Mouse (Mus musculus) limb, embryonic 15.5 days (tissue): ENCODE results near the gene Nrarp. TPM values are rescaled to one million over a fixed set of nuclear protein-coding genes. Genes with fewer than 3 reads are reported as not detected.

ENCODE experiments used
- ATAC-seq: fragments of 200-750 bp; cut with Nextera tagmentation; 2 replicates; pipeline ENCODE4 v1.8.0; 2017; ENCODE audit warnings: low read depth, moderate TSS enrichment; ENCODE audit not compliant: insufficient number of reproducible peaks, low FRiP score, low TSS enrichment
- H3K27ac ChIP-seq: fragments of 300-500 bp; sonication (generic); 2 replicates; pipeline ENCODE4 v1.5.1; 2015; ENCODE audit warnings: moderate library complexity, mild to moderate bottlenecking, inconsistent platforms
- H3K27me3 ChIP-seq: fragments of 300-500 bp; sonication (generic); 2 replicates; pipeline ENCODE4 v1.6.1; 2015; ENCODE audit warnings: inconsistent platforms
- H3K36me3 ChIP-seq: fragments of 300-500 bp; sonication (generic); 2 replicates; pipeline ENCODE4 v1.6.1; 2015; ENCODE audit warnings: inconsistent platforms
- H3K4me1 ChIP-seq: fragments of 300-500 bp; sonication (generic); 2 replicates; pipeline ENCODE4 v1.6.1; 2015; ENCODE audit warnings: inconsistent platforms
- H3K4me2 ChIP-seq: fragments of 300-500 bp; sonication (generic); 2 replicates; pipeline ENCODE4 v1.6.1; 2015; ENCODE audit warnings: mild to moderate bottlenecking, inconsistent platforms
- H3K4me3 ChIP-seq: fragments of 300-500 bp; sonication (generic); 2 replicates; pipeline ENCODE4 v1.5.1; 2015; ENCODE audit warnings: mild to moderate bottlenecking, inconsistent platforms
- H3K9ac ChIP-seq: fragments of 300-500 bp; sonication (generic); 2 replicates; pipeline ENCODE4 v1.6.1; 2015; ENCODE audit warnings: inconsistent platforms
- H3K9me3 ChIP-seq: fragments of 300-500 bp; sonication (generic); 2 replicates; pipeline ENCODE4 v1.6.1; 2016; ENCODE audit warnings: inconsistent platforms
- WGBS: fragments of 180-500 bp; shearing (Covaris S2); methylation state at CpG from one replicate; pipeline ENCODE4 v1.1.7; 2015; 5-methylcytosine and 5-hydroxymethylcytosine counted together
- polyA plus RNA-seq: library from polyadenylated mRNA; unstranded; fragments of >200 nt; fragmentation: Nextera tagmentation; extraction: Ambion mirVana; gene quantifications from 2 replicates; pipeline ENCODE4 v1.2.1, GENCODE M21; 2015

Gene Nrarp
- polyA plus RNA-seq, 1 experiment from 2014 or later: 33.5 TPM

DNA sequence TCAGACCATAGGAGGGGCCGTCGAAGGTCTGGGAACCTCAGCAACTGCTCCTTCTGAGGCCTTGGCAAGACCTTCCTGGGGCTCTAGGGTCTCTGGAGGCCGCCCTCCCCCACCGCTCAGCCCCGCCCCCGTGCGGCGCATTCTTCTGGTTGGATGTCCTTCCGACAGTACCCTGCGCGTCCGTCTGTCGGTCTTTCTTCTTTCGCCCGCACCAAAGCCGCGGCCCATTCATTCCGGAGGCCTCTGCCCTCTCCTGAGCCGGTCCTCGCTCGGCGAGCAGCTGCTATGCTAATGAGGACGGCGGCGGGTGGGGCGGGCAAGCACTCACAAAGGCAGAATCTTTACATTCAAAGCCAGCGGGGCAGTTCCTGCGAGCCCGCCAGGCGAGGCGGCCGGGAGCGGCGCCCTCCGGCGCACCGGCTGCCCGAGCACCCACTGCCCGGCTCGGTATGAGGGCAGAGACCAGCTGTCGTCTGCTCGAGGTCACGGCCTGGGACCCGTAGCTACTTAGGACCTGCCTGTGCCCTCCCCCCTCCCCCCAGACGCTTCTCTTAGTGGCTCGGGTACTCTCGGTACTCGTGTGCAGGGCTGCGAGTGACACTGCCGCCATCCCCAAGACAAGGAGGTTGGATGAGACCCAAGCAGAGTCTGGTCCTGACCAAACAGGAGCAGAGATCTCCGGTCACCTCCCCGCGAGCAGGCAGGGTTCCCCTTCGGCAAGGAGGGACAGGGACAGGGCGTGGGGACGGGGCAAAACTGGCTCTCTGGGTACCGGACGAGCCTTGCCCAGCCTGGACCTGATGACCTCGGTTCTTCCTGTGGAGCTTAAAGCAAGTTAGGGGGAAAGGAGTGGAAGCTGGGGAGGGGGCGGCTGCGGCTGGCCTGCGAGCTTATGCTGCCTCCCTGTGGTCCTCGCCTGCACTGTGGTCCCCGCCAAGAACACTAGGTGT lies 5.3 kb downstream of the Nrarp start:
- H3K4me3 ChIP-seq: peak overlapping the region; percentile 48
- no peaks in the 10 kb centered on the region for H3K36me3 ChIP-seq
- H3K27ac ChIP-seq: peak overlapping the region; percentile 33
- H3K9me3 ChIP-seq: no peaks in the 10 kb centered on the region
- peaks cover 22% of the 10 kb centered on the region for H3K4me1 ChIP-seq
- peaks cover 50% of the 10 kb centered on the region for H3K27me3 ChIP-seq
- WGBS: under 1% methylated on average over 62 of the region's 64 CpGs
- peak overlapping the region; percentile 93 for H3K4me2 ChIP-seq
- peak; percentile 41; the same call in 1 of the 2 replicates for ATAC-seq
- peak overlapping the region; percentile 39 for H3K9ac ChIP-seq

GRCm38 (mm10) chr2:25186575-25186930 lies 6.0 kb downstream of the Nrarp start:
- peaks cover 43% of the 10 kb centered on the region for H3K27me3 ChIP-seq
- H3K4me3 ChIP-seq: peak overlapping the region; percentile 48; the same call in 1 of the 2 replicates
- H3K4me1 ChIP-seq: peaks cover 15% of the 10 kb centered on the region
- H3K36me3 ChIP-seq: no peaks in the 10 kb centered on the region
- 30% methylated on average over 5 of the region's 5 CpGs for WGBS
- no peak overlapping the region for H3K27ac ChIP-seq
- H3K4me2 ChIP-seq: peak overlapping the region; percentile 93
- peak overlapping the region; percentile 39; the same call in 1 of the 2 replicates for H3K9ac ChIP-seq
- no peaks in the 10 kb centered on the region for H3K9me3 ChIP-seq
- ATAC-seq: no peak

DNA sequence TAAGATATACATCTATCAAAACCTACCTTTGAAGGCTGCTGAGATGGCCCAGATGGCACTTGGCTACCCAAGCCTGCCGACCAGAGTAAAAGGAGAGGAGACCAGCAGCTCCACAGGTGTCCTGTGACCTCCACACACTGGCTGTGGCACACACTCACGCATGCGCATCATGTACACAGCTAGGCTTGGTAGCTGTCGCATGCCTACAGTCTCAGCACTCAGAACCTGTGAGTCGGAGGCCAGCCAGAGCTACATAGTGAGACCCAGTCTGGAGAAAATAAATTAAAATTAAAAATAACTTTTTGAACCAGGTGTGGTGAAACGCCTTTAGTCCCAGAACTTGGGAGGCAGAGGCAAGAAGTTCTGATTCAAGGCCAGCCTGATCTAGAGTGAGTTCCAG lies 7.3 kb downstream of the Nrarp start:
- WGBS: 81% methylated on average over 6 of the region's 6 CpGs
- Histone ChIP-seq H3K4me3 (no peak overlapping the region), H3K9me3 (no peaks in the 10 kb centered on the region), H3K36me3 (no peaks in the 10 kb centered on the region), H3K9ac (no peak overlapping the region), H3K4me2 (no peak overlapping the region), H3K27ac (no peak overlapping the region), H3K27me3 (peaks cover 32% of the 10 kb centered on the region), H3K4me1 (peaks cover 10% of the 10 kb centered on the region)
- no peak for ATAC-seq

GRCm38 (mm10) chr2:25193330-25193770 lies 12.8 kb downstream of the Nrarp start:
- peaks cover 29% of the 10 kb centered on the region for H3K27me3 ChIP-seq
- H3K9ac ChIP-seq: no peak overlapping the region; the same call in 1 of the 2 replicates
- WGBS: under 1% methylated on average over 6 of the region's 6 CpGs
- H3K4me2 ChIP-seq: peak overlapping the region; percentile 29; the same call in 1 of the 2 replicates
- H3K27ac ChIP-seq: peak overlapping the region; percentile 47; the same call in 1 of the 2 replicates
- H3K9me3 ChIP-seq: no peaks in the 10 kb centered on the region
- peaks cover 3% of the 10 kb centered on the region; the same call in 1 of the 2 replicates for H3K36me3 ChIP-seq
- H3K4me3 ChIP-seq: no peak overlapping the region
- H3K4me1 ChIP-seq: peaks cover 35% of the 10 kb centered on the region
- peak; percentile 49; the same call in 1 of the 2 replicates for ATAC-seq

GRCm38 (mm10) chr2:25194006-25194405 lies 13.4 kb downstream of the Nrarp start:
- 66% methylated on average over 5 of the region's 5 CpGs for WGBS
- Histone ChIP-seq H3K9ac (no peak overlapping the region), H3K4me3 (no peak overlapping the region), H3K36me3 (peaks cover 10% of the 10 kb centered on the region; the same call in 1 of the 2 replicates), H3K4me1 (peaks cover 35% of the 10 kb centered on the region), H3K9me3 (no peaks in the 10 kb centered on the region), H3K4me2 (0 out of 2 replicates have a peak overlapping the region, but pooled peaks have one; percentile 15), H3K27me3 (peaks cover 29% of the 10 kb centered on the region), H3K27ac (peak overlapping the region; percentile 47; the same call in 1 of the 2 replicates)
- ATAC-seq: no peak

- peak overlapping the region; percentile 32 for H3K4me3 ChIP-seq
- no peak overlapping the region for H3K9ac ChIP-seq
- peaks cover 35% of the 10 kb centered on the region for H3K4me1 ChIP-seq
- H3K36me3 ChIP-seq: peaks cover 15% of the 10 kb centered on the region
- H3K27me3 ChIP-seq: peaks cover 29% of the 10 kb centered on the region
- H3K27ac ChIP-seq: no peak overlapping the region
- H3K9me3 ChIP-seq: no peaks in the 10 kb centered on the region
- no peak for ATAC-seq
- peak overlapping the region; percentile 41; the same call in 1 of the 2 replicates for H3K4me2 ChIP-seq
- 82% methylated on average over 17 of the region's 17 CpGs for WGBS
Observed at GRCm38 (mm10) chr2:25194486-25195171, 14.1 kb downstream of the Nrarp start.

DNA sequence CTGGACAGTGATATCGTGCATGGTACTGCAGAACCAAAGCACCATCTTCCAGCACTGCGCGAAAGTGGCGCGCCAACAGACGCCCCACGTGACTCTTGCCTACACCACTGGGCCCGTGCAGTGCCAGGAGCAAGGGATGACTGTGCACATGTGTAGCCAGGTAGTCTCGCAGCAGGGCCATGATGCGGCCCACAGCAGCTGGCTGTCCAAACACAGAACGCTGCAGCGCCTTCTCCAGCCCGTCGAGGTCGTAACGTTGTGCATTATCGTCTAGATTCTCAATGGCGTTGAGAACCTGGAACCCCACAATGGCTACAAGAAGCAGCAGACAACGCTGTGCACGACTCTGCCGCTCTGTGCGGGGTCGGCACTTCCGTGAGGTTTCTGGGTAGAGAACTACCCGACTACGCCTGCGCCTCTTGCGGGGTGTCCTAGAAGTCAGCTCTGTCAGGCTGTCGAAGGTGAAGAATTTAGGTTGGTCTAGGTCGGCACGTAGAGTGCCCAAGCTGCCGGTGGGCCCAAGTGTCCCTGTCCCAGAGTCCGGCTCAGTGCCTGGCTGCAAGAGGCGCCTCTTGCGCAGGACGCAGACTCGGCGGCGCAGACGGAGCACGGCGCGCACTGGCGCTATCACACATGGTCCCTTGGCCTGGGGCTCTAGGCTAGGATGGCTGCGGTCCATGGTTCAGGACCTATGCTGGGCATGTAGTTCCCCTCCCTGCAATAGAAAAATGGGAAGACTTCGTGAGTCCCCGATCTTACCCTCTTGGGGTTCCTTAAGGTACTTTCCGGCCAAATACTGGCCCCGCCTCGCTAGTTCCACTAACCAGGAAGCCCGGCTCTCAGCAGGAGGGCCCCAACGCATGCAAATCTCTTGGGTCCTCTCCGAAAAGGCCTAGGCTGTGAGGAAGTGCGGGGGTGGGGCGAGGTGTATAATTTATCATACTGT lies 14.9 kb downstream of the Nrarp start:
- no peak overlapping the region for H3K9ac ChIP-seq
- H3K4me1 ChIP-seq: peaks cover 35% of the 10 kb centered on the region
- H3K27me3 ChIP-seq: peaks cover 29% of the 10 kb centered on the region
- 22% methylated on average over 55 of the region's 55 CpGs for WGBS
- H3K4me2 ChIP-seq: peak overlapping the region; percentile 41
- no peak for ATAC-seq
- peaks cover 23% of the 10 kb centered on the region for H3K36me3 ChIP-seq
- peak overlapping the region; percentile 71; the same call in 1 of the 2 replicates for H3K27ac ChIP-seq
- peak overlapping the region; percentile 32 for H3K4me3 ChIP-seq
- no peaks in the 10 kb centered on the region for H3K9me3 ChIP-seq

DNA sequence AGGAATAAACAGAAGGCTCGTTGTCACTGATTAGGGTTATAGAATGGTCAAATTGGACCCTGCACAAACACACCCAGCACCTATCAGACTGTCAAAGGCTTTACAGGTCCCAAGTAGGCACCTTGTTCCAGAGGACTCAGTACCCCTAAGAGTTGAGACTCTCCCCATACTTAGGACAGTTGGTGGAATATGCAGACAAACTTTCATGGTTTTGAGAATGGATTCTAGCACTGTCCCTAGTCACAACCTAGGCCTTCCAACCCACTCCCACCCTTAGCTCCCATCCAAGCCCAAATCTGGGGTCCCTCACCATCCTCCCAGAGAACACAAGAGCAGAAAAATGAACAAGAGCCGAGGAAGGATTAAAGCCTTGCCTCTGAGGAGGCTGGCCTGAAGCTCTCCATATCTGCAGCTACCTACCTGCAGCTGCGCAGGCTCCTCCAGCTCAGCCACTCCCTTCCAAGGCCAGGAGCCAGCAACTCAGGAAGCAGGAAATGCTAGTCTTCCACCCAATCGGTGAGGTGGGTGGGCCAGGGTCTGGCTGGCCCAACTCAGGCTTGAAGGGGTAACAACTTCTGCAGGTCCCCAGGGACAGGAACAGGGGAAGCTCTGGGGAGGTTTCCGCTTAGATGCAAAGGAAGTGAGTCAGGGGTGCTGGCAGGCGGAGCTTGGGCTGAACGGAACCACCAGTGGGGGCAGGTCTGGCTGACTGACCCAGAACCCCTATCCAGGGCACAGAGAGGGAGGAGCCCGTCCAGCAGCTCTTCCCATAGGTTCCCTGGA lies 15.8 kb downstream of the Nrarp start, which contains the start of gene Tor4a:
Gene Tor4a (minus strand): TSS at position 715 of the 783 bp plus-strand sequence.
- Histone ChIP-seq H3K9ac (0 out of 2 replicates have a peak within 1 kb of the TSS, but pooled peaks have one; percentile 14), H3K9me3 (no peaks in the 10 kb centered on the region), H3K4me3 (peak within 1 kb of the TSS; percentile 32), H3K36me3 (peaks cover 32% of the 10 kb centered on the region), H3K27me3 (peaks cover 29% of the 10 kb centered on the region), H3K4me1 (peaks cover 35% of the 10 kb centered on the region), H3K27ac (peak within 1 kb of the TSS; percentile 71), H3K4me2 (peak within 1 kb of the TSS; percentile 41)
- WGBS: 5% methylated on average over 8 of the region's 8 CpGs
- no peak for ATAC-seq

- WGBS: 36% methylated on average over 2 of the region's 2 CpGs
- H3K9me3 ChIP-seq: no peaks in the 10 kb centered on the region
- H3K9ac ChIP-seq: no peak overlapping the region
- no peak for ATAC-seq
- H3K4me2 ChIP-seq: peak overlapping the region; percentile 41; the same call in 1 of the 2 replicates
- no peak overlapping the region; the same call in 1 of the 2 replicates for H3K4me3 ChIP-seq
- peaks cover 29% of the 10 kb centered on the region for H3K27me3 ChIP-seq
- H3K4me1 ChIP-seq: peaks cover 35% of the 10 kb centered on the region
- H3K36me3 ChIP-seq: peaks cover 40% of the 10 kb centered on the region
- peak overlapping the region; percentile 71; the same call in 1 of the 2 replicates for H3K27ac ChIP-seq
Observed at GRCm38 (mm10) chr2:25197191-25197590, 16.6 kb downstream of the Nrarp start.

DNA sequence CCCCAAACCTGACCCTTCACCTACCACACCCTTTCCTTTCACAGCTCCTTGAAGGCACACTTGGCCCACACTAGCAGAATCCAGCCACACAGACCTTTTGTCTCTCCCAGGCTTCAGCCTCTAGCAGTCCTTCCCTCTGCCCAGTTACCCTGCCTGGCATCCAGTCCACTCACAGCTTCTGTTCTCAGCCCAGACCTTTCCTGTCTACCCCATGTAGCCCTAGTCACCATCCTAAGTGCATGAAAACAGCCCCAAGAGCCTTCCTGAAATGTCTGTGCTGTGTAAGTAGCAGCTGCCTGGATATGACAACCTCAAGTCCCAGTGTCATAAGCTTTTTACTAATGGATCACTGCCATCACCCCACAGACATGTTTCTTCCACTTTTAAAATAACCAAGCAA lies 17.4 kb downstream of the Nrarp start:
- Histone ChIP-seq H3K4me1 (peaks cover 35% of the 10 kb centered on the region), H3K9ac (no peak overlapping the region), H3K36me3 (peaks cover 48% of the 10 kb centered on the region), H3K4me2 (no peak overlapping the region), H3K9me3 (no peaks in the 10 kb centered on the region), H3K4me3 (no peak overlapping the region), H3K27ac (no peak overlapping the region; the same call in 1 of the 2 replicates), H3K27me3 (peaks cover 29% of the 10 kb centered on the region)
- ATAC-seq: no peak
